Comparison of ENCODE assay signal across 34 mouse cellular contexts in the genomic region with DNA sequence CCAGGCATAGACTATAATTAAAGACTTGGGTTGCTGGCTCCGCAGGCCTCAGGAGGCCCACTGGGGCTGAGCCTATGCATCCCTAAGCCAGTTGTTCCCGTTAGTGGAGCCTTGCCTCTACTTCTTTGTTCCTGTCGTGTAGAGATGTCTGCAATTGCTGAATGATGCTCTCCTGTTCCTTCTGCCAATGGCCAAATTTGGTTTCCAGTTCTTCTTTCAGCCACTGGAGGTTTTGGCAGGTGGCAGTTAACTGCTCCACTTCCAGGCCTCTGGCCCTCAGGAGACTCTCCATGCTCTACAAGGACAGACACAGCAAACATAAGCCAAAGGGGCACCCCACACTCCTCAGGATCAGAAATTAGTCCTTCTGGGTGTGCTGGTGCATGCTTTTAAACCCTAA.
"Had no signal": no experiment of that assay in that cellular context is flagged by ENCODE, and none has a peak within 500 bp of the region (broad histone marks: within the 10 kb centered on the region; RNA-seq: fewer than 3 reads in every experiment).

No protein-coding gene starts in this region.

- H3K4me1 ChIP-seq: heart, embryonic 10.5 days; heart, embryonic 12.5 days; heart, embryonic 13.5 days; heart, embryonic 15.5 days; hindbrain, embryonic 10.5 days; hindbrain, embryonic 12.5 days; hindbrain, embryonic 13.5 days; hindbrain, embryonic 15.5 days had no signal

- H3K9ac ChIP-seq: heart, embryonic 12.5 days; heart, embryonic 13.5 days; heart, embryonic 15.5 days; hindbrain, embryonic 12.5 days; hindbrain, embryonic 13.5 days; hindbrain, embryonic 14.5 days; hindbrain, embryonic 15.5 days; intestine, embryonic 15.5 days; kidney, embryonic 15.5 days had no signal

- H3K27me3 ChIP-seq: heart, embryonic 12.5 days; heart, embryonic 13.5 days; heart, embryonic 15.5 days; hindbrain, embryonic 12.5 days; hindbrain, embryonic 13.5 days; hindbrain, embryonic 15.5 days; intestine, embryonic 15.5 days; kidney, embryonic 15.5 days had no signal

- DNase-seq: heart, postnatal 14 days; heart, postnatal 36 days; heart, postnatal 4 days; kidney, adult 11 months; kidney, adult 18-20 months; kidney, adult 2 months; kidney, adult 8-10 months; kidney, adult 9 months; kidney, postnatal 10 days; kidney, postnatal 14 days; kidney, postnatal 25 days; kidney, postnatal 36 days; kidney, postnatal 4 days; layer of hippocampus, adult 9-11 months; layer of hippocampus, postnatal 36 days had no signal

- H3K4me3 ChIP-seq: heart, embryonic 10.5 days; heart, embryonic 12.5 days; heart, embryonic 13.5 days; heart, embryonic 15.5 days; hindbrain, embryonic 10.5 days; hindbrain, embryonic 12.5 days; hindbrain, embryonic 13.5 days; hindbrain, embryonic 15.5 days; intestine, embryonic 15.5 days; kidney, embryonic 15.5 days; layer of hippocampus, adult 2 months; left cerebral cortex, adult 2 months had no signal

- ATAC-seq: hindbrain, embryonic 16.5 days; hindbrain, postnatal 0 days; inflammation-experienced regulatory T-cells, adult 6 months; intestine, embryonic 15.5 days; intestine, postnatal 0 days had no signal

- H3K4me2 ChIP-seq: heart, embryonic 11.5 days; heart, embryonic 12.5 days; heart, embryonic 13.5 days; heart, embryonic 15.5 days; hindbrain, embryonic 12.5 days; hindbrain, embryonic 13.5 days; hindbrain, embryonic 14.5 days; hindbrain, embryonic 15.5 days; intestine, embryonic 15.5 days; kidney, embryonic 15.5 days had no signal

- H3K27ac ChIP-seq: heart, embryonic 10.5 days; heart, embryonic 13.5 days; heart, embryonic 15.5 days; hindbrain, embryonic 10.5 days; hindbrain, embryonic 12.5 days; hindbrain, embryonic 13.5 days; hindbrain, embryonic 14.5 days; hindbrain, embryonic 15.5 days; hindbrain, postnatal 0 days; intestine, embryonic 15.5 days; kidney, embryonic 15.5 days; kidney, postnatal 0 days; layer of hippocampus, adult 2 months; left cerebral cortex, adult 2 months had no signal

- H3K9me3 ChIP-seq: heart, embryonic 10.5 days; heart, embryonic 12.5 days; heart, embryonic 13.5 days; heart, embryonic 15.5 days; hindbrain, embryonic 10.5 days; hindbrain, embryonic 12.5 days; hindbrain, embryonic 13.5 days; hindbrain, embryonic 15.5 days; intestine, embryonic 15.5 days; kidney, embryonic 15.5 days had no signal
